Mouse (Mus musculus) forebrain, embryonic 16.5 days (tissue): Measurements from ENCODE around the gene Trappc12. TPM values are rescaled to one million over a fixed set of nuclear protein-coding genes. Genes with fewer than 3 reads are reported as not detected.

Experiments used
- ATAC-seq: fragments of 200-750 bp; cut with Nextera tagmentation; 2 replicates; pipeline ENCODE4 v1.8.0; 2017; ENCODE audit warnings: mild to moderate bottlenecking, moderate library complexity
- H3K27ac ChIP-seq: fragments of 300-500 bp; sonication (generic); 2 replicates; pipeline ENCODE4 v1.5.1; 2014; ENCODE audit warnings: low read length, control low read depth
- H3K27me3 ChIP-seq: fragments of 300-500 bp; sonication (generic); replicated peaks from 2 replicates; pipeline ENCODE4 v1.6.1; 2014; ENCODE audit warnings: low read length; ENCODE audit not compliant: control insufficient read depth, insufficient read depth
- H3K36me3 ChIP-seq: fragments of 300-500 bp; sonication (generic); 2 replicates; pipeline ENCODE4 v1.6.1; 2014; ENCODE audit not compliant: control insufficient read depth, insufficient read depth
- H3K4me1 ChIP-seq: fragments of 300-500 bp; sonication (generic); replicated peaks from 2 replicates; pipeline ENCODE4 v1.6.1; 2014; ENCODE audit warnings: low read length; ENCODE audit not compliant: control insufficient read depth, insufficient read depth
- H3K4me2 ChIP-seq: fragments of 300-500 bp; sonication (generic); 2 replicates; pipeline ENCODE4 v1.6.1; 2014; ENCODE audit warnings: mild to moderate bottlenecking, low read length, control low read depth
- H3K4me3 ChIP-seq: fragments of 300-500 bp; sonication (generic); replicated peaks from 2 replicates; pipeline ENCODE4 v1.5.1; 2014; ENCODE audit warnings: mild to moderate bottlenecking, low read length, control low read depth
- H3K9ac ChIP-seq: fragments of 300-500 bp; sonication (generic); replicated peaks from 2 replicates; pipeline ENCODE4 v1.6.1; 2014; ENCODE audit warnings: low read depth, low read length, control low read depth
- H3K9me3 ChIP-seq: fragments of 300-500 bp; sonication (generic); 2 replicates; pipeline ENCODE4 v1.6.1; 2016; ENCODE audit warnings: low read length; ENCODE audit not compliant: control insufficient read depth
- WGBS: fragments of 180-500 bp; shearing (Covaris S2); extraction: QIAGEN DNeasy Blood & Tissue Kit; methylation state at CpG from one replicate; pipeline ENCODE4 v1.1.7; 2014; 5-methylcytosine and 5-hydroxymethylcytosine counted together
- polyA plus RNA-seq: library from polyadenylated mRNA; unstranded; fragments of >200 nt; fragmentation: Nextera tagmentation; extraction: Ambion mirVana; gene quantifications from 2 replicates; pipeline ENCODE4 v1.2.1, GENCODE M21; 2015

The Trappc12 gene
- polyA plus RNA-seq, 1 experiment from 2014 or later, result 50.0 TPM

DNA sequence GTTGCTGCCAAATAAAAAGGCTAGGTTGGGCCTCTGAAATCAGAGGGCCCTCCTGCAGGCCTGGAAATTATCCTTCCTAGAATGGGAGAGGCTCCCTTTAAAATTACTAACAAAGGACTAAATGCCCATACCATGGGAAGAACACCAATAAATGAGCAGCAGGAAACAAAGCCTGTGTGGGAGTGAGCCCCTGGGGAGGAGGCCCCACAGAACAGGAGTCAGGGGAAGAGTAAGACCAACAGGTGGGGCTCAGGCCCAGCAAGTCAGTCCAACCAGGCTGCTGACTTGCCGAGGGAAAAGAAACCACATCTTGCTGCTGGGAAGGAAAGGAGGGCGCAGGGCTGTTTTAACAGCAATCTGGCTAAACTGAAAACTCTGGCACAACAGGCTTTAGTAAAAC, 33.2 kb downstream of the Trappc12 start:
- no peak overlapping the region for H3K9ac ChIP-seq
- H3K4me1 ChIP-seq, result no peaks in the 10 kb centered on the region
- WGBS, result 70% methylated on average over 2 of the region's 2 CpGs
- H3K4me3 ChIP-seq, result no peak overlapping the region
- no peaks in the 10 kb centered on the region for H3K27me3 ChIP-seq
- ATAC-seq, result no peak
- no peaks in the 10 kb centered on the region for H3K9me3 ChIP-seq
- H3K4me2 ChIP-seq, result no peak overlapping the region
- H3K36me3 ChIP-seq, result peaks cover 17% of the 10 kb centered on the region
- H3K27ac ChIP-seq, result no peak overlapping the region

DNA sequence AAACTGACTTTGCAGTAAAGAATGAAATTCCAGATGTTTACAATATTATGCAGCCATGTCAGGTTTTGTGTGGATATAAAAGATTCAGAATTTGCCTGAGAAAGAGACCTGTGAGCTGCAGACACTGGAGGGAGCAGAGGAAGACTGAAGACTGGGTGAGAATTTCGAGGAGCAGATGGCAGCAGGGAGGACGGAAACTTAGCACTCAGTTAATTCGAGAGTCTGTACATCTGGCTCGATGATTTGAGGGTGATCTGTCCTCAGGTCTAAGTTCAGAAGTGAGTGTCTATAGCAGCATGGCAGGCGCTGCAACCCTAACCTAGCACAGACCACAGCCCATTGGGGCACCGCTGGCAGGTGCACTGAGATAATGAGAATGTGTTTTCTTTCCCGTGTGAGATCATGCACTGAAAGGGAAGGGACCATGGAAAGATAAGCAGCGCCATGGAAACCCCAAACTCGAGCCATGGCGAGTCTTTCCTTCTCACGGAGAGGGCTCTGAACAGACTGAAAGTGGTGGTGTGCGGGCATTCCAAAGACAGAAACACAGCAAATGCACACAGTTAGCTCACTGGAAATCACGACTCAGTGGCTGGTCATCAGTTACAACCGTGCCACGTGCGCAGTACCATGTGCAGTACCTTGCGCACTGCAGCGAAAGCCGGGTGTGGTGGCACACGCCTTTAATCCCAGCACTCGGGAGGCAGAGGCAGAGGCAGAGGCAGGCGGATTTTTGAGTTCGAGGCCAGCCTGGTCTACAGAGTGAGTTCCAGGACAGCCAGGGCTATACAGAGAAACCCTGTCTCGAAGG, 35.2 kb downstream of the Trappc12 start:
- Histone ChIP-seq H3K9ac (no peak overlapping the region), H3K9me3 (no peaks in the 10 kb centered on the region), H3K4me3 (no peak overlapping the region), H3K36me3 (peaks cover 7% of the 10 kb centered on the region), H3K4me2 (no peak overlapping the region), H3K27me3 (no peaks in the 10 kb centered on the region), H3K4me1 (no peaks in the 10 kb centered on the region; the same call in 1 of the 2 replicates), H3K27ac (no peak overlapping the region)
- no peak for ATAC-seq
- WGBS, result 85% methylated on average over 24 of the region's 24 CpGs

- Histone ChIP-seq H3K27ac (no peak overlapping the region; the same call in 1 of the 2 replicates), H3K4me1 (no peaks in the 10 kb centered on the region; the same call in 1 of the 2 replicates), H3K36me3 (peaks cover 10% of the 10 kb centered on the region), H3K4me2 (no peak overlapping the region), H3K4me3 (no peak overlapping the region), H3K9ac (no peak overlapping the region), H3K9me3 (no peaks in the 10 kb centered on the region), H3K27me3 (no peaks in the 10 kb centered on the region)
- no peak for ATAC-seq
- 65% methylated on average over 22 of the region's 22 CpGs for WGBS
These were observed 39.6 kb downstream of the Trappc12 start for GRCm38 (mm10) chr12:28710566-28711185.

DNA sequence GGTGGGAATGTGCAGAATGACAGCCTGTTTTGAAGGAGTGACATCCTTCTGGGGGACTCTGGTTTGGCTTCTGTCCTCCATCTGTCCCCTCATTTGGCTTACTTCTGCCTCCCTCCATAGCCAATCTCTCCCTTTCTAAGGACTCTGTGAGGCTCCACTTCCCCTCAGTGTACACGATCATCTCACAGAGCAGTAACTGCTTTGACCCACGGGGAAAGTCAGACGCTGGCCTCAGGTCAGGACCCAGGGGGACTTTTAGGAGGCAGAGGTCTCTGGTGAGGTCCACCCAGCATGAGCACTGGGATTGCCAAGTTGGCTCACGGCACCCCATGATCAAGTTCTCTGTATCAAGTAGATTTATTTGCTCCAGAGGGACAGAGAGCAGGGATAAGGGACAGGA, 42.1 kb downstream of the Trappc12 start:
- no peaks in the 10 kb centered on the region for H3K27me3 ChIP-seq
- no peaks in the 10 kb centered on the region for H3K9me3 ChIP-seq
- peaks cover 10% of the 10 kb centered on the region for H3K36me3 ChIP-seq
- ATAC-seq, result no peak
- H3K4me3 ChIP-seq, result no peak overlapping the region
- WGBS, result 85% methylated on average over 4 of the region's 4 CpGs
- H3K4me1 ChIP-seq, result peaks cover 5% of the 10 kb centered on the region
- H3K4me2 ChIP-seq, result no peak overlapping the region
- no peak overlapping the region for H3K27ac ChIP-seq
- H3K9ac ChIP-seq, result no peak overlapping the region

GRCm38 (mm10) chr12:28705204-28705603, 45.1 kb downstream of the Trappc12 start:
- H3K4me2 ChIP-seq, result no peak overlapping the region
- peaks cover 22% of the 10 kb centered on the region for H3K4me1 ChIP-seq
- no peaks in the 10 kb centered on the region for H3K9me3 ChIP-seq
- no peak overlapping the region for H3K4me3 ChIP-seq
- no peak for ATAC-seq
- WGBS, result 88% methylated on average over 6 of the region's 6 CpGs
- H3K9ac ChIP-seq, result no peak overlapping the region
- H3K36me3 ChIP-seq, result peaks cover 7% of the 10 kb centered on the region
- H3K27ac ChIP-seq, result no peak overlapping the region
- no peaks in the 10 kb centered on the region for H3K27me3 ChIP-seq

GRCm38 (mm10) chr12:28704381-28704780, 45.9 kb downstream of the Trappc12 start:
- no peaks in the 10 kb centered on the region for H3K27me3 ChIP-seq
- no peak overlapping the region for H3K4me2 ChIP-seq
- peaks cover 29% of the 10 kb centered on the region for H3K4me1 ChIP-seq
- no peak overlapping the region for H3K27ac ChIP-seq
- H3K9me3 ChIP-seq, result no peaks in the 10 kb centered on the region
- peaks cover 2% of the 10 kb centered on the region for H3K36me3 ChIP-seq
- H3K9ac ChIP-seq, result no peak overlapping the region
- ATAC-seq, result no peak
- 22% methylated on average over 12 of the region's 12 CpGs for WGBS
- no peak overlapping the region for H3K4me3 ChIP-seq

GRCm38 (mm10) chr12:28701302-28701701, 49.0 kb downstream of the Trappc12 start:
- no peak overlapping the region for H3K4me2 ChIP-seq
- peaks cover 42% of the 10 kb centered on the region for H3K4me1 ChIP-seq
- H3K27me3 ChIP-seq, result no peaks in the 10 kb centered on the region
- ATAC-seq, result no peak
- 61% methylated on average over 11 of the region's 11 CpGs for WGBS
- no peaks in the 10 kb centered on the region for H3K9me3 ChIP-seq
- peak overlapping the region; percentile 37; the same call in 1 of the 2 replicates for H3K9ac ChIP-seq
- no peaks in the 10 kb centered on the region for H3K36me3 ChIP-seq
- H3K4me3 ChIP-seq, result no peak overlapping the region
- H3K27ac ChIP-seq, result peak overlapping the region; percentile 90

GRCm38 (mm10) chr12:28700561-28701025, 49.7 kb downstream of the Trappc12 start:
- H3K27ac ChIP-seq, result peak overlapping the region; percentile 90
- peak; percentile 68 for ATAC-seq
- WGBS, result 33% methylated on average over 19 of the region's 19 CpGs
- H3K4me2 ChIP-seq, result no peak overlapping the region; the same call in 1 of the 2 replicates
- peaks cover 42% of the 10 kb centered on the region for H3K4me1 ChIP-seq
- H3K36me3 ChIP-seq, result no peaks in the 10 kb centered on the region
- H3K4me3 ChIP-seq, result no peak overlapping the region
- peak overlapping the region; percentile 33 for H3K9ac ChIP-seq
- H3K27me3 ChIP-seq, result no peaks in the 10 kb centered on the region
- H3K9me3 ChIP-seq, result no peaks in the 10 kb centered on the region

- Histone ChIP-seq H3K4me2 (no peak overlapping the region), H3K36me3 (no peaks in the 10 kb centered on the region), H3K4me3 (no peak overlapping the region), H3K9me3 (no peaks in the 10 kb centered on the region), H3K4me1 (peaks cover 42% of the 10 kb centered on the region), H3K9ac (peak overlapping the region; percentile 33), H3K27ac (peak overlapping the region; percentile 90), H3K27me3 (no peaks in the 10 kb centered on the region)
- peak; percentile 46 for ATAC-seq
- 36% methylated on average over 3 of the region's 3 CpGs for WGBS
These were observed 50.2 kb downstream of the Trappc12 start for GRCm38 (mm10) chr12:28700101-28700511.
